Mouse (Mus musculus): ENCODE results near the gene Olfr76.

GRCm38 (mm10) chr19:12115797-12116196, 7.2 kb downstream of the Olfr76 start, which contains the start of gene Olfr1428:
- TF ChIP-seq CTCF (IDR thresholded peaks at IDR 0.05; ENCODE audit: low read depth, low read length) (no peak), POLR2A (IDR thresholded peaks at IDR 0.05; ENCODE audit: insufficient read depth, low read length) (no peak)
